Mouse (Mus musculus) bone marrow macrophage, adult 2 months (primary cell): Measurements from ENCODE around the gene Tcf12. TPM values are rescaled to one million over a fixed set of nuclear protein-coding genes. Genes with fewer than 3 reads are reported as not detected.
A peak's percentile ranks its signal among the peaks of the same experiment; 100 is the strongest.

ENCODE experiments used
- H3K27ac ChIP-seq: 2 replicates; pipeline ENCODE4 v1.5.1; 2012; ENCODE audit warnings: low read depth, low read length; ENCODE audit not compliant: insufficient read depth
- H3K4me1 ChIP-seq: 2 replicates; pipeline ENCODE4 v1.6.1; 2012; ENCODE audit warnings: low read length; ENCODE audit not compliant: control insufficient read depth, insufficient read depth
- H3K4me3 ChIP-seq: 2 replicates; pipeline ENCODE4 v1.5.1; 2012; ENCODE audit warnings: mild to moderate bottlenecking, low read length, moderate library complexity; ENCODE audit not compliant: insufficient read depth
- CTCF ChIP-seq: IDR thresholded peaks from 2 replicates; pipeline ENCODE4 v1.5.1; 2012; ENCODE audit warnings: low read depth, mild to moderate bottlenecking, low read length, moderate library complexity
- POLR2A ChIP-seq: IDR thresholded peaks from 2 replicates; pipeline ENCODE4 v1.6.1; 2012; ENCODE audit warnings: mild to moderate bottlenecking, low read depth, low read length, borderline replicate concordance
- polyA plus RNA-seq: library from polyadenylated mRNA; stranded (reverse); fragments of >200 nt; gene quantifications from 2 replicates; pipeline ENCODE4 v1.2.4, GENCODE M21; 2012; ENCODE audit not compliant: missing spikeins, insufficient read depth, insufficient read length

Tcf12 gene
- polyA plus RNA-seq, result 30.8 and 31.5 TPM in 2 replicates

DNA sequence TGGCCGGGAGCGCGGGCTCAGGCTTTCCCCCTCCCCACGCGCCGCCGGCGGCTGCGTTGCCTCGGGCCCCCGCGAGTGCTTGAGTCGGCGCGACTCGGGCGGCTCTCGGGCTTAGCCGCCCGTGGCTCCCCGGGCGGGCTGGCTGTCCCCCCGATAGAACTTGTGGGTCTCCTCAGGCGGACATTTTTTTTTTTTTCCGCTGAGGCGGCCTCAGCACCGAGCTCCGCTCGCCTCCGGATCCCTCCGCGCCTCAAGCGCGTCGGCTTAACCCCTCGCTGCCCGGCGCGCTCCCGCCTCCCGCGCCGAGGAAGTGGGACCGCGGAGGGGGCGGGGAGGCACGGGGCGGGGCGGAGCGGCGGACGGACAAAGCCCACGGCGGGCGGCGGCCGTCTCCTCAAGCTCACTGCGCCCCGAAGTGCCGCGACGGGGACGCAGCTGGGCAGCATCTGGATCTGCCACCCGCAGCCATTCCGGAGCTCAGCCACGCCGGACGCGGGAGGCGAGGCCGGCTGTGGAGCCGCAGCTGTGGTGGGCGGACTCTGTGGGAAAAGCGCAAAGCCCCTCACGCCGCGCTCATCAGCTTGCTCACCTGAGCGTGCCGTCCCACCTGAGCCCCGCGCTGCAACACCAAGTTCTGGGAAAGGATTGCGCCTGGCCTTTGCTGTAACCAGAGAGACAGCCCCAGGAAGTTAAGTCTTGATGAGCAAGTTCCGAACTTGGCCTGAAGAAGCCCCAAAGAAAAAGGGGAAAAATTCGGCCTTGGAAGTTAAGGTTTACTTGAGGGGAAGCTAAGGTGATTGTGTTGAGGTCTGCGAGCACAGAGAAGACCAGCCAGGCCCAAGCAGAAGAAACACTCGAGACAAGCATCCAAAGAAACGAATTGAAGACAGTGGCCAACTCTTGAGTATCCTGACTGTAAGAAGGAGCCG is at the start of gene Tcf12:
Gene Tcf12 (minus strand): TSS at position 250 of the 929 bp plus-strand sequence.
- H3K4me1 ChIP-seq, result peaks cover 3% of the 10 kb centered on the region; the same call in 1 of the 2 replicates
- TF ChIP-seq CTCF (no peak), POLR2A (no peak)
- peak within 1 kb of the TSS; percentile 61 for H3K27ac ChIP-seq
- peak within 1 kb of the TSS; percentile 99 for H3K4me3 ChIP-seq

DNA sequence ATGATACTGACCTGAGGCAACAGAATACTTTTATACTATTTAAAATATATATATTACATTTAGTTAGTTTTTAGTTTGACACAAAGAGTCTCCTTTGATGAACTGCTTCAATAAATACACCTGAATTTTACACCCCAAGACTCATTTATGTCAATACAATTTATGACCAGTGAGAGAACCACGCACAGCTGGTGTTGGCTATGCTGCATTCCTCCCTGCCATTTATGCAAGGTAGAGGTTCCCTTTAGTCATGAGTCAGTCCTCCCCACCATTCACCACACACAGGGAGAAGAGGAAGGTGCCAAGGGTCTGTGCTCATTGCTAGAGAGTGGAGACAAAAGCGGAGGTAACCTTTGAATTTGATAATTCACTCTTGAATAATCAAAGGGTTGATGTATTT is 46.7 kb upstream of the Tcf12 start:
- no peak overlapping the region for H3K27ac ChIP-seq
- H3K4me1 ChIP-seq, result no peaks in the 10 kb centered on the region
- TF ChIP-seq POLR2A (no peak), CTCF (no peak)

DNA sequence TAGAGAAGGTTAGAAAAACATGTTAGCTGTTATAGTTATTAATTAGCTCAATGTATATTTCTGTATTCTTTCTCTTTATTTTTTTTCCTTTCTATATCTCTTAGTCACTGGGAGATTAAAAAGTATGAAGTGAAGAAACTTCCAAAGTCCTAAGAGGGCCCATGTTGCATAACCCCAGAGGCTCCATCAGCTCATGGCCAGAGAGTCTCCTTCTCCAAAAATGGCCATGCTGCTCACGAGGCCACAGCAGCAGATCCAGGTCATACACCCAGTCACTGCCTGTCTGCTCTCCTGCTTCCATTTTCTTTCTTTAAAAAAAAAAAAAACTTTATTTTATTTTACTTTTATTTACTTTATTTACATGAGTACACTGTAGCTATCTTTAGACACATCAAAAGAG is 45.4 kb upstream of the Tcf12 start:
- TF ChIP-seq CTCF (no peak), POLR2A (no peak)
- Histone ChIP-seq H3K27ac (no peak overlapping the region), H3K4me1 (no peaks in the 10 kb centered on the region), H3K4me3 (no peak overlapping the region)

More for the DNA sequence above, 46.7 kb upstream of the Tcf12 start:
- no peak overlapping the region for H3K4me3 ChIP-seq

DNA sequence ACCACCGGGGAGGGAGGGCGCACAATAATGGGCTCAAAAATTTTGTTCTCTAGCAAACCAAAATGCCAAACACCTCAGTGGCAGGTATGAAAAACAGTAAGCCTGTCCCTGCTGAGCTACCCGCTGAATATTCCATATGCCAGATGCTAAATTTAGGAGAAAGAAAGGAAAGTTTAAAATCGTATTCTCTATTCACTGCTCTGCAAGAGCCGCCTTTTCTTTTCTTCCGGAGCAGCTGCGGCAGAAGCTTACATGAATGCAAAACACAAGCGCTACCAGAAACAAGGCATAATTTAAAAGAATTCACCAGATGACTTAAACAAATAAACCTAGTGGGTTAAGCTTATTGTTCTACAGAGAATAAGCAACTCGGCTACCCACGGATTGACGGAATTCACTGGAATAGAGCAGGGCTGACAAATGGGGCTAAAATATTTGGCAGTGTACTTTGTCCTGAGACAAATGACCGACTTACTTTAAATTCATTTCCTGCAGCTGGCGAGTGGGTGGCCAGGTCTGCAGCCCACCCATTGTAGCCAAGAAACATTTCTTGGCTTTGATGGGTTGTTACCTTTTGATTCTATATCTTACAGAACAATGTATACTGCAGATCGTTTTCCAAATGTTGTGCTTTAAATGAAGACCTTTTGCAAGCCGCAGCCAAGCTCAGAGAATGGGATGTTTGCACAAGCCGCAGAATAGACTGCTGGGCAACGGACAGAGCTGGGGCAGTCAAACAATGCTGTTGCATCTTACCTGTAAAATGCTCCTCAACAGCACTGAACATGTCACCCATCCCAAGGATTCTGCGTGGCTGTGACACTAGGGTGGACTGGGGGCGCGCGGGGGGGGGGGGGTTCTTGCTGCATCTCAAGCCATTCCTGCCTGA is 43.8 kb upstream of the Tcf12 start:
- H3K27ac ChIP-seq, result no peak overlapping the region
- no peak overlapping the region for H3K4me3 ChIP-seq
- TF ChIP-seq CTCF, result no peak
- TF ChIP-seq POLR2A, result no peak
- H3K4me1 ChIP-seq, result no peaks in the 10 kb centered on the region

DNA sequence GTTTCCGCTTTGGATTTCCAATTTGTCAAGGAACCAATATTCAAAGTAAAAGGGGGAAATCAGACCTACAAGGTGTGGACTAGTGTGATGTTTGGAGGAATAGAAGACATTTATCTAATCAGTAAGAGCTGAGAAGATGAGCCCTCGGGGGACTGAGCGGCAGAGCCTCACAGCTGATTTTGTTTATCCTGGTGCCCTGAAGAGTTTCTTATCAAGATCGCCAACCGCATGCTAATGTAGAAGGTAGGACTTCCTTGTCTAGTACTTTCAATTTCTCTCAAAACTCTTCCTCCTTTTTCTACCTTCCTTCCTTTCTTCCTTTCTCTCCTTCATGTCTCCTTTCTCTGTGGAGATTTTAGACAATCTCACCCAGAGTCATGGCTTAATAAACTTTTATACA is 32.5 kb upstream of the Tcf12 start:
- no peak for TF ChIP-seq CTCF
- no peak for TF ChIP-seq POLR2A
- no peaks in the 10 kb centered on the region for H3K4me1 ChIP-seq

DNA sequence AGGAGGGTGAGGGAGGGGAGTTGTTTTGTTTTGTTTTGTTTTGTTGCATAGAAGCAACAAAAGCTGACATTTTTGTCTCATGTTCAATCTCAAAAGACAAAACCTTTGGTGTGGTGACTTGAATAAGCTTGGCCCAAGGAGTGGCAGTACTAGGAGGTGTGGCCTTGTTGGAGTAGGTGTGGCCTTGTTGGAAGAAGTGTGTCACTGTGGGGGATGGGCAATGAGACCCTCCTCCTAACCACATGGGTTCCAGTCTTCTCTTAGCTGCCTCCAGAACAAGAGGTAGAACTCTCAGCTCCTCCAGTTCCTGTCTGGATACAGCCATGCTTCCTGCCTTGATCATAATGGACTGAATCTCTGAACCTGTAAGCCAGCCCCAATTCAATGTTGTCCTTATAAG is 26.2 kb upstream of the Tcf12 start:
- Histone ChIP-seq H3K27ac (no peak overlapping the region), H3K4me1 (peaks cover 5% of the 10 kb centered on the region), H3K4me3 (no peak overlapping the region)
- no peak for TF ChIP-seq CTCF

More for the DNA sequence above, 32.5 kb upstream of the Tcf12 start:
- Histone ChIP-seq H3K27ac (no peak overlapping the region), H3K4me3 (no peak overlapping the region)

DNA sequence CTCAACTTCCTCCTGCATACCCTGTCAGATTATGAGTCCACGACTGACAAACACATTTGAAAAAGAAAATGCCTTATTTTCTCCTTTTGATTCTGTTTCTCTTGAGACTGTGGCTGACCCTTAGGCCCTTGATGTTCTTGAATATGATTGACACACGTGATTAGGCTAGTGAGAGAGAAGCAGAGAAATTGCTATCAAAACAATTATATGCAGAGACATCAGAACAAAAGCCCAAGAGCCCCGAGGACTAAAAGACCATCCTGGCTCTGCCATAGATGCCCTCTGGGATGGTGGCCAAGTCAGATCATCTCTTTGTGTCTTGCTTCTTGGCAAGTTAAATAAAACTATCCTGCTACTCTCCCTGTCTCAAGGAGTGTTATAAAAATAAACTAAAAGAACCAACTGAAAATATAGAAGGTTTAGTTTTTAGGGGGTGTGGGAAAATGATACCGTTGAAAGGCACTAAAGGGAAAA is 22.1 kb upstream of the Tcf12 start:
- TF ChIP-seq CTCF (no peak), POLR2A (no peak)
- Histone ChIP-seq H3K4me1 (peaks cover 11% of the 10 kb centered on the region), H3K4me3 (peak overlapping the region; percentile 54), H3K27ac (peak overlapping the region; percentile 60)

DNA sequence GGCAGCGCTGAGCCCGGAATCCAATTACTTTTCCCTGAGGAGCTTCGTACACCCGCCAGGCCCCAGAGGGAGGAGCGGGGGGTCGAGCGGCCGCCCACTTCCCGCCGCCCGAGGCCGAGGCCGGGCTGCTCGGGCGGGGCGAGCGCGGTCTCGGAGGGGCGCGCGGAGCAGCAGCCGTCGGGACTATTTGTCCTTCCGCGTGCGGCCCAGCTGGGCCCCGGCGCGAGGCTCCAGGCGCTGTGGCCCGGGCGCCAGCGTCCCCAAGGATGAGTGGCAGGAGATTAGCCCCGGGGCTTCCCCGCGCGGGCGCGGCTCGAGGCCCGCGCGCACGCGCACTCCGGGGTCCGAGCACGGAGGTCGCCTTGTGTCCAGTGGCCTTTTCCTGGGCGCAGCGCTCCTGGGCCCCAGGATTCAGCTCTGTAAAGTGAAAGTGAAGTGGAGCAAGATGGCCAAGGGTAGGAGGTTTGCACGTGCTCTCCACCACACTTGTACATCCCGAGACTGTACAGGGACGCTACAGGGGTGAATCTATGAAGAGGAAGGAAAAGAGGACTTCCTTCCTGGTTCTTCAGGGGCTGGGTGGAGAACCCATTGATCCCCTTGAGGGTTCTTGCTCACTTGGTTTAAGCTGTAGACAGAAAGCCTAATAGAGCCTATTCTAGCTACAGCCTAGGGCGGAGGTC is 21.6 kb upstream of the Tcf12 start:
- Histone ChIP-seq H3K4me3 (peak overlapping the region; percentile 54), H3K27ac (peak overlapping the region; percentile 60), H3K4me1 (peaks cover 12% of the 10 kb centered on the region)
- TF ChIP-seq CTCF (no peak), POLR2A (0 out of 2 replicates have a peak, but pooled peaks have one; percentile 24)

DNA sequence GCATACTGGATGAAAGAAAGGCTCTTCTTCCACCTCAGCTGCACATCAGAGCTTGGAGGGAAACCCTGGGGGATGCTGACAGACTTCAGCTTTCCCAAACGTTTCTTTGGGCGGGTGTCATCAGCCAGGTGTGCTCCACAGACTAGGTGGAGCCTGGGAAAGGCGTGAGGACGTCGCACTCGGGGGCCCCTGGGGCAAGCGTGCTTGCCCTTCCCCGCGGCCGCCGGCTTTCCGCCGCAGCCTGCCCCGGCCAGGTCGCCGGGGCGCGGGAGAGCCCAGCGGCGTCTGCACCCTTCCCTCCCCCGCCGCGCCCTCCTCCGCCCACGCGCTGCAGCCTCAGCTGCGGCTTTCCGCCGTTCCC is 21.0 kb upstream of the Tcf12 start:
- TF ChIP-seq CTCF (no peak), POLR2A (no peak)
- peak overlapping the region; percentile 60 for H3K27ac ChIP-seq
- H3K4me3 ChIP-seq, result peak overlapping the region; percentile 54
- peaks cover 14% of the 10 kb centered on the region for H3K4me1 ChIP-seq

DNA sequence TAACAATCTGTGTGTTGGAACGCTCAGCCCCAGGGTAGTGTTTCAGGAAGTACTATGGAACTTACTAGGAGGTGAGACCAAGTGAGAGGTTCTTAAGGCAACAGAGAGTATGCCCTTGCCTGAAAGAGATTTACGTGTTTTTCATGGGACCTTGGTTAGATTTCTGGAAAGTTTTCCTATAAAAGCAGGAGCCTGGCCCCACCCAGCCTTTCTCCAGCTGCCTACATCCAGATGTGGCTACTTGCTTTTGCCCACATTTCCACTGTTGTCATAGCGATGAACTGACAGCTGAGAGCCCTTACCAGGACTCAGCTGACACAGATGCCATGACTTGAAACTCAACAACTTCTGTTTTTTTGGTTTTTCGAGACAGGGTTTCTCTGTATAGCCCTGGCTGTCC is 18.2 kb upstream of the Tcf12 start:
- Histone ChIP-seq H3K4me1 (peaks cover 14% of the 10 kb centered on the region), H3K27ac (no peak overlapping the region), H3K4me3 (no peak overlapping the region)
- TF ChIP-seq CTCF, result no peak
- no peak for TF ChIP-seq POLR2A
